Mouse (Mus musculus) cerebellum, adult 2 months (tissue): Measurements from ENCODE around the gene Mob3a.

ENCODE experiments used
- CTCF ChIP-seq: fragments of 200-500 bp; IDR thresholded peaks from 2 replicates; pipeline ENCODE4 v1.5.1; 2011; ENCODE audit warnings: low read depth, mild to moderate bottlenecking, control low read depth, low read length, moderate library complexity, borderline replicate concordance; ENCODE audit not compliant: insufficient read depth
- POLR2A ChIP-seq: fragments of 200-500 bp; IDR thresholded peaks from 2 replicates; pipeline ENCODE4 v1.6.1; 2011; ENCODE audit warnings: low read length, control low read depth, borderline replicate concordance; ENCODE audit not compliant: insufficient read depth

DNA sequence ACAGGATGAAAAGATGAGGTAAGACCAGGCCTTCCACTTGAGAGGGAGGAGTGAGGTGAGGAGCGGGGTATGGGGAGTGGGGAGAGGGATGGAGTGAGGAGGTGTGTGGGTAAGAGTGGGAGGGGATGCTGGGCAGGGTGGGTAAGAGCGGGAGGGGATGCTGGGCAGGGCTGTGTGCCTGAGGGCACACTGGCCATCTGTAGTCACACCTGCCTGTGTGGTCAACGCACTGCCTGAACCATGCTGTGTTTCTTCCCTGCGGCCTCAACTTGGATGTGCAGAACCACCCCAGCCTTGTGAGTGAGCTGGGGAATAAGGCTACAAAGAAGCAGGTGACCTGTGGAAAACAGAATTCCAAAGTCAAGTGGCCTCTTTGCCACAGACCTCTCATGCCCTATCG, 2.6 kb upstream of the Mob3a start:
- TF ChIP-seq CTCF = no peak
- no peak for TF ChIP-seq POLR2A
